Mouse (Mus musculus): ENCODE results near the gene Abhd14a. TPM values are rescaled to one million over a fixed set of nuclear protein-coding genes. Genes with fewer than 3 reads are reported as not detected.

Abhd14a gene
- polyA plus RNA-seq, 1 experiment from 2014 or later, result 20.8 TPM

GRCm38 (mm10) chr9:106452351-106452750, 4.9 kb upstream of the Abhd14a start:
- no peak overlapping the region for H3K4me2 ChIP-seq (replicated peaks; ENCODE audit: low read depth)
- 65% methylated on average over 6 of the region's 6 CpGs for WGBS
- no peaks in the 10 kb centered on the region for H3K36me3 ChIP-seq (ENCODE audit: control insufficient read depth, insufficient read depth)
- no peak overlapping the region for H3K27ac ChIP-seq (ENCODE audit: low read depth, low read length)
- TF ChIP-seq CTCF (IDR thresholded peaks at IDR 0.05; ENCODE audit: low read depth), result no peak
- ATAC-seq, result no peak
- H3K4me3 ChIP-seq (ENCODE audit: low read depth, low read length), result no peak overlapping the region
- no peak overlapping the region for H3K9ac ChIP-seq (ENCODE audit: low read depth, low read length)
- no peaks in the 10 kb centered on the region for H3K27me3 ChIP-seq (replicated peaks; ENCODE audit: control insufficient read depth, insufficient read depth, low read length)
- H3K9me3 ChIP-seq (ENCODE audit: control insufficient read depth), result no peaks in the 10 kb centered on the region
- peaks cover 12% of the 10 kb centered on the region for H3K4me1 ChIP-seq (replicated peaks; ENCODE audit: control insufficient read depth, insufficient read depth, low read length)

DNA sequence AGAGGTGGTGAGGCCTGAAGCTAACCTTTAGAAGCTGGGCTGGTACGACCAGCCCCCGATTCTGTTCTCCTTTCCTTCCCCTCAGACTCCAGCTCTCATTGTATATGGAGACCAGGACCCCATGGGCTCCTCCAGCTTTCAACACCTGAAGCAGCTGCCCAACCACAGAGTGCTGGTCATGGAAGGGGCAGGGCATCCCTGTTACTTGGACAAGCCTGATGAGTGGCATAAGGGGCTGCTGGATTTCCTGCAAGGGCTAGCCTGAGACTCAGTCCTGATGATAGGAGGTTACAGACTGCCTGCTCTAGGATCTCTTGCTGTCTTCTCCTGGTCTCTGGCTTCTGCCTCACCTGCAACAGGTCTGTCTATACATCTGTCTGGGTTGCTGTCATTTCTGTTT, 4.4 kb upstream of the Abhd14a start:
- TF ChIP-seq CTCF (IDR thresholded peaks at IDR 0.05; ENCODE audit: low read depth), result no peak
- no peaks in the 10 kb centered on the region for H3K27me3 ChIP-seq (replicated peaks; ENCODE audit: control insufficient read depth, insufficient read depth, low read length)
- H3K4me3 ChIP-seq (ENCODE audit: low read depth, low read length), result no peak overlapping the region
- ATAC-seq, result no peak
- WGBS, result 53% methylated on average over 2 of the region's 2 CpGs
- peaks cover 12% of the 10 kb centered on the region for H3K4me1 ChIP-seq (replicated peaks; ENCODE audit: control insufficient read depth, insufficient read depth, low read length)
- no peaks in the 10 kb centered on the region for H3K36me3 ChIP-seq (ENCODE audit: control insufficient read depth, insufficient read depth)
- no peak overlapping the region for H3K9ac ChIP-seq (ENCODE audit: low read depth, low read length)
- H3K27ac ChIP-seq (ENCODE audit: low read depth, low read length), result no peak overlapping the region
- no peaks in the 10 kb centered on the region for H3K9me3 ChIP-seq (ENCODE audit: control insufficient read depth)
- H3K4me2 ChIP-seq (replicated peaks; ENCODE audit: low read depth), result no peak overlapping the region

DNA sequence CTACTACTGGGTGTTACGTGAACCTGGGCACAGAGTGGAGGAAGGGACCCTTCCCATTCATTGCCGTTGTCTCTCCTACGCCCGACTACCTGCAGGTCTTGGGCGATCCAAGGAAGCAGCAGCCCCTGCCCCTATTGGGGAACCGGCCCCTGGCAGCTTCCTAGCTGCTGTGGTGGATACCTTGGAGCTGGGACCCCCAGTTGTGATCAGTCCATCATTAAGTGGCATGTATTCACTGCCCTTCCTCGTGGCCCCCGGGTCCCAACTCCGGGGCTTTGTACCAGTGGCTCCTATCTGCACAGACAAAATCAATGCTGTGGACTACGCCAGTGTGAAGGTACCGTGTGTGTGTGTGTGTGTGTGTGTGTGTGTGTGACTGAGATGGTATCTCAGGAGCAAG, 3.8 kb upstream of the Abhd14a start:
- WGBS, result 74% methylated on average over 11 of the region's 11 CpGs

DNA sequence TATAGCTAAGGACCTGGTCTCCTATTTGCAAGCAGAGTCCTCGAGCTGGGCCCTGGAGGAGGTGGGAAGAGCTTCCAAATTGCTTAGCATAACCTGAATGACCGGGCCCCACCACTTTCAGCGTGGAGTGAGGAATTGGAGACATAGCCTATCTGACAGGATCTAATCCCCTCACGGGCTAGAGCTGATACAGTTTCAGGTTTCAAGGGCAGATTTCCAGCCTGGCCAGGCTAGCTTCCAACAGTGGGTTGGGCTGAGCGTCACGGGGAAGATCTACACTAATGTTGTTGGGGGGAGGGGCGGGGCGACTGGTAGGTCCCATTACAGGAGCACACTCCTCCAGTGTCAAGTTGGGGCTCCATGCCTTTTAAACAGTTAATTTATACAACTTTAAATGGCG, 3.2 kb upstream of the Abhd14a start:
- 16% methylated on average over 9 of the region's 9 CpGs for WGBS

More for the DNA sequence above, 3.8 kb upstream of the Abhd14a start:
- no peak overlapping the region for H3K4me3 ChIP-seq (ENCODE audit: low read depth, low read length)
- no peaks in the 10 kb centered on the region for H3K36me3 ChIP-seq (ENCODE audit: control insufficient read depth, insufficient read depth)
- no peak for TF ChIP-seq CTCF (IDR thresholded peaks at IDR 0.05; ENCODE audit: low read depth)
- no peaks in the 10 kb centered on the region for H3K9me3 ChIP-seq (ENCODE audit: control insufficient read depth)
- H3K27me3 ChIP-seq (replicated peaks; ENCODE audit: control insufficient read depth, insufficient read depth, low read length), result no peaks in the 10 kb centered on the region
- H3K9ac ChIP-seq (ENCODE audit: low read depth, low read length), result no peak overlapping the region
- peaks cover 12% of the 10 kb centered on the region for H3K4me1 ChIP-seq (replicated peaks; ENCODE audit: control insufficient read depth, insufficient read depth, low read length)
- no peak overlapping the region for H3K4me2 ChIP-seq (replicated peaks; ENCODE audit: low read depth)
- no peak overlapping the region for H3K27ac ChIP-seq (ENCODE audit: low read depth, low read length)
- ATAC-seq, result no peak

DNA sequence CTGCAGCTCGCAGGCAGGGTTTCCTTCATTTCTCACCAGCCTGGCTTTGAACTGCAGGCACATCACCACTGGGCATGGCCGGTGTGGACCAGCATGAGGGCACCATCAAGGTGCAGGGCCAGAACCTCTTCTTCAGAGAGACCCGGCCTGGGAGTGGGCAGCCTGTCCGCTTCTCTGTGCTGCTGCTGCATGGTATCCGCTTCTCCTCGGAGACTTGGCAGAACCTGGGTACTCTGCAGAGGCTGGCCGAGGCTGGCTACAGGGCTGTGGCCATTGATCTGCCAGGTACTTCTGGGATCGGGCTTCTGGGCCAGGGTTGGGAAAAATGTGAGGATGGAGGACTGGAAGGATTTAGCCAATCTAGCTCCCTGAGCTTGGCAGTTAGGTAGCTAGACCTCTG, 2.5 kb upstream of the Abhd14a start:
- no peak overlapping the region for H3K4me2 ChIP-seq (replicated peaks; ENCODE audit: low read depth)
- no peak overlapping the region for H3K4me3 ChIP-seq (ENCODE audit: low read depth, low read length)
- H3K36me3 ChIP-seq (ENCODE audit: control insufficient read depth, insufficient read depth), result no peaks in the 10 kb centered on the region
- H3K4me1 ChIP-seq (replicated peaks; ENCODE audit: control insufficient read depth, insufficient read depth, low read length), result peaks cover 12% of the 10 kb centered on the region
- no peak overlapping the region for H3K27ac ChIP-seq (ENCODE audit: low read depth, low read length)
- H3K9me3 ChIP-seq (ENCODE audit: control insufficient read depth), result no peaks in the 10 kb centered on the region
- H3K9ac ChIP-seq (ENCODE audit: low read depth, low read length), result no peak overlapping the region
- TF ChIP-seq CTCF (IDR thresholded peaks at IDR 0.05; ENCODE audit: low read depth), result no peak
- H3K27me3 ChIP-seq (replicated peaks; ENCODE audit: control insufficient read depth, insufficient read depth, low read length), result no peaks in the 10 kb centered on the region
- WGBS, result 96% methylated on average over 8 of the region's 8 CpGs
- no peak for ATAC-seq

More for the DNA sequence above, 3.2 kb upstream of the Abhd14a start:
- no peak for ATAC-seq
- Histone ChIP-seq H3K36me3 (ENCODE audit: control insufficient read depth, insufficient read depth) (no peaks in the 10 kb centered on the region), H3K27me3 (replicated peaks; ENCODE audit: control insufficient read depth, insufficient read depth, low read length) (no peaks in the 10 kb centered on the region), H3K9ac (ENCODE audit: low read depth, low read length) (no peak overlapping the region), H3K9me3 (ENCODE audit: control insufficient read depth) (no peaks in the 10 kb centered on the region), H3K4me3 (ENCODE audit: low read depth, low read length) (no peak overlapping the region), H3K4me2 (replicated peaks; ENCODE audit: low read depth) (no peak overlapping the region), H3K27ac (ENCODE audit: low read depth, low read length) (no peak overlapping the region), H3K4me1 (replicated peaks; ENCODE audit: control insufficient read depth, insufficient read depth, low read length) (peaks cover 12% of the 10 kb centered on the region)
- no peak for TF ChIP-seq CTCF (IDR thresholded peaks at IDR 0.05; ENCODE audit: low read depth)

DNA sequence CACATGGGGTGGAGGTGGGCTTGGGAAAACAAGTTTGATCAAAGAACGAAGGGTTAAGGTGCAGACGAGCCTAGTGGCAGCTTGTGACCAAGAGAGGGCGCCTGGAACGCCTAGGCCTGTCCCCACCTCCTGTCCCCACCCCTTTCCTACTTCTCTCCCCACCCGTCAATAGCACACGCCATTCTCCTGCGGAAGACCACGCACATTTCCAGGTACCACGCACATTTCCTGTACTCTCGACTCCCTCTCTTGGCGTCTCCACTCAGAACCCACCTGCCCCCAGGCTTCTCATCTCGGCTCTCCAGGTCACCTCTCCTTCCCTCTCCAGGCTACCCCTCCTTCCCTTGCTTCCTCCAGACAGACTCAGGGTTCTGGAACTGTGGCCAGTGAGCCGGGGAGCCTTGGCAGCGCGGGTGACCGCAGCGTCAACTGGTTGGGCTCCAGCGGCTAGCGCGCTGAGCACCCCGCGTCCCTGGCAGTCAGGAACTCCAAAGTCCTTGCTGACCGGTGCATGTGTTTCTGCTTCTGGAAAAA, 1.1 kb upstream of the Abhd14a start:
- H3K4me3 ChIP-seq (ENCODE audit: low read depth, low read length), result peak overlapping the region; percentile 54
- WGBS, result under 1% methylated on average over 23 of the region's 23 CpGs
- H3K27ac ChIP-seq (ENCODE audit: low read depth, low read length), result peak overlapping the region; percentile 77
- H3K4me2 ChIP-seq (replicated peaks; ENCODE audit: low read depth), result peak overlapping the region; percentile 95
- ATAC-seq, result peak; percentile 41
- no peaks in the 10 kb centered on the region for H3K27me3 ChIP-seq (replicated peaks; ENCODE audit: control insufficient read depth, insufficient read depth, low read length)
- TF ChIP-seq CTCF (IDR thresholded peaks at IDR 0.05; ENCODE audit: low read depth), result peak; percentile 91
- no peaks in the 10 kb centered on the region for H3K9me3 ChIP-seq (ENCODE audit: control insufficient read depth)
- no peaks in the 10 kb centered on the region; the same call in 1 of the 2 replicates for H3K36me3 ChIP-seq (ENCODE audit: control insufficient read depth, insufficient read depth)
- H3K4me1 ChIP-seq (replicated peaks; ENCODE audit: control insufficient read depth, insufficient read depth, low read length), result peaks cover 12% of the 10 kb centered on the region
- peak overlapping the region; percentile 59 for H3K9ac ChIP-seq (ENCODE audit: low read depth, low read length)

Data from intestine, postnatal 0 days (tissue).